Mouse (Mus musculus): ENCODE results near the gene Ccl28. TPM values are rescaled to one million over a fixed set of nuclear protein-coding genes. Genes with fewer than 3 reads are reported as not detected.

Gene Ccl28
- polyA plus RNA-seq, 1 experiment from 2014 or later: 0.08 TPM

DNA sequence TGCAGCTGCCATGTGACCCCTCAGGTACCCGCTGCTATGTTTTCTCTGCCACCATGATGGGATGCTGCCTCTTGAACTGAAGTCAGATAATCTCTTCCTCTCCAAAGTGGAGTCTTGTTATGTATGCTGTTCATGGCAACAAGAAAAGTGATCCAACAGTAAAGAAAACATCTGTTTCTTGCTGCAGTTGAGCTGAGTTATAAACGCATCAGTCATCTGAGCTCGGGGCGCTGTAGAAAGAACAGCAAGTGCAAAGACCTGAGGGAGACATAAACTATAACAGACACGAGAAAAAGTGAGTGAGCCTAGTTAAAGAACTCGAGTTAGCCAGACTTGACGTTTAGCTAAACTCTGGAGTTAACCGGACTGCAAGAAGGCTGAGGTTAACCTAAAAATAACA lies 55.2 kb downstream of the Ccl28 start:
- Histone ChIP-seq H3K4me3 (replicated peaks; ENCODE audit: low read depth, low read length) (no peak overlapping the region), H3K27ac (no peak overlapping the region), H3K4me1 (replicated peaks; ENCODE audit: insufficient read depth, low read length) (no peaks in the 10 kb centered on the region), H3K4me2 (ENCODE audit: low read length) (no peak overlapping the region), H3K9me3 (replicated peaks; ENCODE audit: low read length) (no peaks in the 10 kb centered on the region), H3K9ac (ENCODE audit: low read depth, low read length) (no peak overlapping the region), H3K36me3 (ENCODE audit: insufficient read depth, low read length) (no peaks in the 10 kb centered on the region), H3K27me3 (ENCODE audit: insufficient read depth, low read length) (no peaks in the 10 kb centered on the region)
- TF ChIP-seq CTCF (IDR thresholded peaks at IDR 0.05; ENCODE audit: low read depth): no peak
- DNase-seq (ENCODE audit: low spot score): peak; percentile 39
- ATAC-seq (replicated peaks; ENCODE audit: low FRiP score, low read depth): no peak
- WGBS: 38% methylated on average over 8 of the region's 8 CpGs

DNA sequence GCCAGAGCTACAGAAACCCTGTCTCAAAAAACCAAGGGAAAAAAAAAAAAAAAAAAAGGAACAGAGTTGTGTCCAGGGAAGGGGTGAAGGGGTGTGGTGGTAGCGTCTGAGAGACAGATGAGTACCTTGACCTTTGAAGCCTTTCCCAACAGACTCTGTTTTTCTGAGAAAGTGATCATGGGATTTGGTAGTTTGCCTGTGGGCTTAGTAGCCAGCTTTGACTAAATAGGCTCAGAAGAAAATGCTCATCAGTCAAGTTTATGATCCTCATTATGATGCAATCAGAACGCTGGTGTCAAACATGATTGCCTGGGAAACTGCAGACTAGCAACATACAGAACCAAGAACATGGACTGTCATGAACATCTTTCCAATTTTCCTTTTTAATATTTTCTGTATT lies 56.1 kb downstream of the Ccl28 start:
- Histone ChIP-seq H3K9me3 (replicated peaks; ENCODE audit: low read length) (no peaks in the 10 kb centered on the region), H3K9ac (ENCODE audit: low read depth, low read length) (no peak overlapping the region), H3K36me3 (ENCODE audit: insufficient read depth, low read length) (no peaks in the 10 kb centered on the region), H3K4me1 (replicated peaks; ENCODE audit: insufficient read depth, low read length) (no peaks in the 10 kb centered on the region), H3K27ac (no peak overlapping the region), H3K27me3 (ENCODE audit: insufficient read depth, low read length) (no peaks in the 10 kb centered on the region), H3K4me3 (replicated peaks; ENCODE audit: low read depth, low read length) (no peak overlapping the region), H3K4me2 (ENCODE audit: low read length) (no peak overlapping the region)
- ATAC-seq (replicated peaks; ENCODE audit: low FRiP score, low read depth): no peak
- TF ChIP-seq CTCF (IDR thresholded peaks at IDR 0.05; ENCODE audit: low read depth): no peak
- no peak for DNase-seq (ENCODE audit: low spot score)
- 42% methylated on average over 2 of the region's 2 CpGs for WGBS

DNA sequence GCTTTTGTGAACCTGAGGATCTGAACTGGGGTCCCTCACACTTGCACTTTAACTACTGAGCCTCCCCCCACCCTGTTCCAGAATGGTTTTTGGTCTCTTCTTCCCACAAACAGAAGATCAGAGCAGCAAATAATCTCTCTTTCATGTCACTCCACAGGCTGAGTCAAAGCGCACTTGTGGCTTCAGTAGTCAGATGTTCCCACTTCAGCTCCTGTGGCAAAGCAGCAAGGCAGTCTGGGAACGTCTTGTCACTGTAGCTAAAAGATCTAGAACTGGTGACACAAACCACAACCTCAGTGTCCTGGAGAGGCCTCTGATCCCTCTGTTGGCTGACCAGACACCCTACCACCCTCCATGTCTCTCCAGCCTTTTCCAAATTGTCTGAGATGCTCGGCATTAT lies 57.5 kb downstream of the Ccl28 start:
- Histone ChIP-seq H3K4me2 (ENCODE audit: low read length) (no peak overlapping the region), H3K27ac (no peak overlapping the region), H3K4me1 (replicated peaks; ENCODE audit: insufficient read depth, low read length) (no peaks in the 10 kb centered on the region)

DNA sequence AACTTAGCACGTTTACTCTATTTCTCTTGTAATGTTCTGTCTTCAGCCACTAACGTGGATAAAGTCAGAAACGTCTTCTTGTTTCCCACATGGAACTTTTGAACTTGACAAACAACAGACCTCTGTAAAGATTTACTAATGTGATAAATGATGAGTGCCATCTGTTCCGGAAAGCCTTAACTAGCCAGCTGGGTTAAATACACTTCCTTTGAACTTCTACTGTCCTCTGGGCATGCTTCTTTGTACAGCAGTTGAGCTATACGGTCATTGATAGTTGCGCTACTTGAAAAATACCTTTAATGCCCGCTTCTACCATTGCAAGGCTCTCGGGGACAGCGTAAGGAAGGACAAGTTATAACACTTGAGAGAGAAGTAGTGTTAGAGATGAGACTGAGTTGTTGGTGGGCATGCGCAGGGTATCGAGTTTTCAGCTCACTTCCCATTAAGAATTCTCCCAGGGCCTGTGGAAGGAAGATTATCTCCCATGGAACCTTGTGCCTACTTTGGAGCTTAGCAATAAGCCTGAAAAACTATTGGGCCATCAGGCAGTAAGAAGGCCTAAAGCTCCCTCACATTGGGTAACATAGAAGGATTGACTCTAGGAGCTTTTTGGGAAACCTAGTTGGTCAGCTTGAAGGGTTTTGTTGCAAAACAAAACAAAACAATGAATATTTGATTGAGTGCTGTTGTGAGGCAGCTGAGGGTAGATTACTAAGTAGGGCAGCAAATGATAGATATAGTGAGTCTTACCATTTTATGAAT lies 61.0 kb downstream of the Ccl28 start:
- no peak for DNase-seq (ENCODE audit: low spot score)
- H3K36me3 ChIP-seq (ENCODE audit: insufficient read depth, low read length): no peaks in the 10 kb centered on the region
- no peaks in the 10 kb centered on the region for H3K27me3 ChIP-seq (ENCODE audit: insufficient read depth, low read length)
- H3K4me1 ChIP-seq (replicated peaks; ENCODE audit: insufficient read depth, low read length): no peaks in the 10 kb centered on the region
- no peaks in the 10 kb centered on the region for H3K9me3 ChIP-seq (replicated peaks; ENCODE audit: low read length)
- no peak for TF ChIP-seq CTCF (IDR thresholded peaks at IDR 0.05; ENCODE audit: low read depth)
- H3K27ac ChIP-seq: no peak overlapping the region
- no peak for ATAC-seq (replicated peaks; ENCODE audit: low FRiP score, low read depth)
- H3K9ac ChIP-seq (ENCODE audit: low read depth, low read length): no peak overlapping the region
- H3K4me3 ChIP-seq (replicated peaks; ENCODE audit: low read depth, low read length): no peak overlapping the region
- H3K4me2 ChIP-seq (ENCODE audit: low read length): no peak overlapping the region
- 54% methylated on average over 11 of the region's 11 CpGs for WGBS

More for the DNA sequence above, 57.5 kb downstream of the Ccl28 start:
- Histone ChIP-seq H3K36me3 (ENCODE audit: insufficient read depth, low read length) (no peaks in the 10 kb centered on the region), H3K9me3 (replicated peaks; ENCODE audit: low read length) (no peaks in the 10 kb centered on the region), H3K27me3 (ENCODE audit: insufficient read depth, low read length) (no peaks in the 10 kb centered on the region), H3K9ac (ENCODE audit: low read depth, low read length) (no peak overlapping the region), H3K4me3 (replicated peaks; ENCODE audit: low read depth, low read length) (no peak overlapping the region)
- no peak for TF ChIP-seq CTCF (IDR thresholded peaks at IDR 0.05; ENCODE audit: low read depth)
- no peak for DNase-seq (ENCODE audit: low spot score)
- ATAC-seq (replicated peaks; ENCODE audit: low FRiP score, low read depth): no peak
- 63% methylated on average over 3 of the region's 3 CpGs for WGBS

DNA sequence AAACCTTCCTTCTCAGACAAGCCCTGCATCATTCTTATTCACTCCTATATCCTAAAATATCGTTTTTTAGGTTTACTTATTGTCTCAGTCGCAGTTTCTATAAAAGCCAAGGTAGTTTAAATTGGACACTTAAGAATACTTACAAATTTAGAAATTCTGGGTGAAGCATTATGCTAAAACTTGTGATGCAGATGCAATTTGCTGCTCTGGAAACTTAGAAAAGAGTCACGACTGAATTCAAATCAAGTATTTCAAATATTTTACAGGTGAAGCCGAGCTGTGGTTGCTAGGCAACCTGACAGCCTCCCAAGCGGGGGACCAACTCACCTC lies 66.1 kb downstream of the Ccl28 start:
- Histone ChIP-seq H3K4me1 (replicated peaks; ENCODE audit: insufficient read depth, low read length) (0 out of 2 replicates have a peak, but pooled peaks cover 3% of the 10 kb centered on the region), H3K27ac (no peak overlapping the region), H3K4me2 (ENCODE audit: low read length) (peak overlapping the region; percentile 46), H3K9me3 (replicated peaks; ENCODE audit: low read length) (no peaks in the 10 kb centered on the region), H3K36me3 (ENCODE audit: insufficient read depth, low read length) (no peaks in the 10 kb centered on the region), H3K9ac (ENCODE audit: low read depth, low read length) (no peak overlapping the region), H3K4me3 (replicated peaks; ENCODE audit: low read depth, low read length) (peak overlapping the region; percentile 29), H3K27me3 (ENCODE audit: insufficient read depth, low read length) (no peaks in the 10 kb centered on the region)
- DNase-seq (ENCODE audit: low spot score): no peak
- 11% methylated on average over 5 of the region's 5 CpGs for WGBS
- no peak for TF ChIP-seq CTCF (IDR thresholded peaks at IDR 0.05; ENCODE audit: low read depth)
- ATAC-seq (replicated peaks; ENCODE audit: low FRiP score, low read depth): no peak

DNA sequence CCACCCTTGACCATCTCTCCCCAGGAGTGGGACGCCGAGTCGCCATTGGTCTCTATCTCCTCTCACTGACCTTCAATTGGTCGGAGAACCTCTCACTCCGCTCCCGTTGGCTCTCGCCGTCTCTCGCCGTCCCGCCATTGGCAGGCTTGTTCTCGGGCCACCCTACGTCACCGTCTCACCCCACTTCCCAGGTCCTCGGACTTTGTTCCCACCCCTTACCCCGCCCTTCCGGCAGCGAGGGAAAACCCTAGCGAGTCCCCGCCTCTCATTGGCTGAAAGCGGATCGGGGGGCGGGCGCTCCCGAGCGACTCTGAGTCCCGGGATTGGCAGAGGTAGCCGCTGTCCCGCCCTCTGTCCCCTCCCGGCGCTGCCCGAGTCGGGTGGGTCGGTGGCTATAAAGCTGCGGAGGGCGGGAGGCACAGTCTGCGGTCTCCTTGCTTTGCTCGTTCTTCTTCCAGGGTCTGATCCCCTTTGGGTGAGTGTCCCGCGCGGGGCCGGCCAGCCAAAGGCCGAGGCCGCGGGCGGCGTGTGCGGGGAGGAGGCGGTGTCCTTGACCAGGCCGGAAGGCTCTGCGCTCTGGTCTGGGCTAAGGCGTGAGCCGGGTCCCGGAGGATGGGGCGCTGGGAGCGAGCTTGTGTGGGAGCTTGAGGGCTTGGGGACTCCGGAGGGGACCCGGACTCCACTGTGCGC lies 66.6 kb downstream of the Ccl28 start, which contains the start of gene Hmgcs1:
Gene Hmgcs1, plus strand, starts transcription at position 341 of the 690 bp plus-strand sequence.
- ATAC-seq (replicated peaks; ENCODE audit: low FRiP score, low read depth): peak; percentile 100
- Histone ChIP-seq H3K4me2 (ENCODE audit: low read length) (peak within 1 kb of the TSS; percentile 69), H3K9me3 (replicated peaks; ENCODE audit: low read length) (no peaks in the 10 kb centered on the region), H3K9ac (ENCODE audit: low read depth, low read length) (peak within 1 kb of the TSS; percentile 71), H3K27ac (peak within 1 kb of the TSS; percentile 93), H3K27me3 (ENCODE audit: insufficient read depth, low read length) (no peaks in the 10 kb centered on the region), H3K4me1 (replicated peaks; ENCODE audit: insufficient read depth, low read length) (0 out of 2 replicates have a peak, but pooled peaks cover 4% of the 10 kb centered on the region), H3K36me3 (ENCODE audit: insufficient read depth, low read length) (no peaks in the 10 kb centered on the region), H3K4me3 (replicated peaks; ENCODE audit: low read depth, low read length) (peak within 1 kb of the TSS; percentile 73)
- DNase-seq (ENCODE audit: low spot score): peak; percentile 100
- no peak for TF ChIP-seq CTCF (IDR thresholded peaks at IDR 0.05; ENCODE audit: low read depth)
- WGBS: under 1% methylated on average over 57 of the region's 59 CpGs
